7 mouse cellular contexts compared by ENCODE assay signal in the genomic region with DNA sequence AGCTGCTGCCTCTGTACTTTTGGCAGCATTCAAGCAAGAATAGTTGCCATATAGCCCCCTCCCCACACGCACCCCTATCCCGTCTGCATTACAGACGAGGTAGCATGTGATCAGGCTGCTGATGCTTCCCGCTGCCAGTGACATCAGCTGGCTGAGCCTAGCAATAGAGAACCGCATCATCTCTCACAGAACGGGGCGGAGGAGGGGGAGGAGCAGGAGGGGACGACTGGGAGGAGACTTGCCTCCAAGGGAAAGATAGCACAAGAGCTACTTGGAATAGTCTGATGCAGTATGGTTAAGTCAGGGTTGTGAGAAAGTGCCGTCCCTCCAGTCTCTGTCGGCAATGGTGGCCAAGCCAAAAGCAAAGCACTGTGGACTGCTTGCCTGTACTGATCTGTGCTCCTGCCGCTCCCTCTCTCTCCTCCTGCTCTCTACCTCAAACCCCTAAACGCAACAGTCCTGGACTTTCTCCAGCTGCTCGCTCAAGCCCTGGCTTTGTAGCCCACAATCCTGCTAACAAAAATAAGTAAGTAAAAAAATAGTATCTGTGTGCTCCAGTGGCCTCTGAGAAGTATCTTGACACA. TPM values are rescaled to one million over a fixed set of nuclear protein-coding genes. Genes with fewer than 3 reads are reported as not detected.
DNase-seq lines count a peak whose midpoint lies in the region; ATAC-seq lines count a peak whose summit lies in the region.

No protein-coding gene starts in this region.

- peak; percentile 63 to 75 for DNase-seq in adrenal gland, postnatal 36 days
- peak; percentile 70 to 80 for DNase-seq in cerebellum, postnatal 10 days
- DNase-seq in frontal cortex, postnatal 10 days (ENCODE audit: low spot score in 2 of 2): peak; percentile 58 to 60
- DNase-seq in limb, embryonic 10.5 days (ENCODE audit: low spot score): peak; percentile 32

- H3K4me2 ChIP-seq in hindbrain, embryonic 13.5 days: peak overlapping the region; percentile 55
- H3K4me2 ChIP-seq in neural tube, embryonic 12.5 days (replicated peaks): peak overlapping the region; percentile 53

- WGBS in hindbrain, embryonic 13.5 days: 6% methylated on average over 13 of the region's 13 CpGs
- 7% methylated on average over 13 of the region's 13 CpGs for WGBS in limb, embryonic 10.5 days
- WGBS in neural tube, embryonic 12.5 days: 9% methylated on average over 13 of the region's 13 CpGs

- peak; percentile 95 for ATAC-seq in hindbrain, embryonic 13.5 days (ENCODE audit: low FRiP score)
- peak; percentile 93 for ATAC-seq in neural tube, embryonic 12.5 days (ENCODE audit: low FRiP score, low read depth)
- no peak for ATAC-seq in activated CD4-positive, CD25-positive, alpha-beta regulatory T cell, adult 4 months

- peak overlapping the region; percentile 33 for H3K4me3 ChIP-seq in hindbrain, embryonic 13.5 days
- H3K4me3 ChIP-seq in limb, embryonic 10.5 days: peak overlapping the region; percentile 13; the same call in 1 of the 2 replicates
- H3K4me3 ChIP-seq in neural tube, embryonic 12.5 days: 0 out of 2 replicates have a peak overlapping the region, but pooled peaks have one; percentile 2

- H3K36me3 ChIP-seq in hindbrain, embryonic 13.5 days: no peaks in the 10 kb centered on the region
- H3K36me3 ChIP-seq in limb, embryonic 10.5 days: no peaks in the 10 kb centered on the region
- H3K36me3 ChIP-seq in neural tube, embryonic 12.5 days: no peaks in the 10 kb centered on the region

- no peak overlapping the region for H3K27ac ChIP-seq in hindbrain, embryonic 13.5 days
- H3K27ac ChIP-seq in limb, embryonic 10.5 days: no peak overlapping the region
- no peak overlapping the region for H3K27ac ChIP-seq in neural tube, embryonic 12.5 days

- no peaks in the 10 kb centered on the region for H3K9me3 ChIP-seq in hindbrain, embryonic 13.5 days
- no peaks in the 10 kb centered on the region for H3K9me3 ChIP-seq in limb, embryonic 10.5 days (replicated peaks)
- no peaks in the 10 kb centered on the region for H3K9me3 ChIP-seq in neural tube, embryonic 12.5 days

- 0 out of 2 replicates have a peak, but pooled peaks cover 3% of the 10 kb centered on the region for H3K27me3 ChIP-seq in hindbrain, embryonic 13.5 days
- peaks cover 31% of the 10 kb centered on the region; the same call in 1 of the 2 replicates for H3K27me3 ChIP-seq in limb, embryonic 10.5 days (ENCODE audit: low read depth, poor library complexity, severe bottlenecking)
- H3K27me3 ChIP-seq in neural tube, embryonic 12.5 days (replicated peaks): no peaks in the 10 kb centered on the region

- peaks cover 15% of the 10 kb centered on the region for H3K4me1 ChIP-seq in hindbrain, embryonic 13.5 days (replicated peaks)
- H3K4me1 ChIP-seq in limb, embryonic 10.5 days: 0 out of 2 replicates have a peak, but pooled peaks cover 6% of the 10 kb centered on the region
- peaks cover 9% of the 10 kb centered on the region; the same call in 1 of the 2 replicates for H3K4me1 ChIP-seq in neural tube, embryonic 12.5 days

- H3K9ac ChIP-seq in hindbrain, embryonic 13.5 days: peak overlapping the region; percentile 65
- no peak overlapping the region for H3K9ac ChIP-seq in neural tube, embryonic 12.5 days

RNA-seq across cellular contexts. Expression of a gene that starts 27.4 kb away (rescaled TPM):
- 1,000 to 10,000 TPM; 1,209 to 1,218 TPM for total RNA-seq in adrenal gland, postnatal 36 days (2021)
- 845 and 863 TPM in 2 replicates for polyA plus RNA-seq in hindbrain, embryonic 13.5 days (2015; fragmentation: Nextera tagmentation; extraction: Ambion mirVana)
- 1,200 and 1,332 TPM in 2 replicates for polyA plus RNA-seq in limb, embryonic 10.5 days (2016; fragmentation: Nextera tagmentation; extraction: Ambion mirVana)
- 837 and 850 TPM in 2 replicates for polyA plus RNA-seq in neural tube, embryonic 12.5 days (2016; fragmentation: Nextera tagmentation; extraction: Ambion mirVana)
- 1,000 to 10,000 TPM; 1,375 to 1,389 TPM for polyA plus RNA-seq in activated CD4-positive, CD25-positive, alpha-beta regulatory T cell, adult 4 months (2017; shearing (Covaris generic))
